Mouse (Mus musculus) spleen, adult 2 months (tissue): Measurements from ENCODE around the gene Tspan13. TPM values are rescaled to one million over a fixed set of nuclear protein-coding genes. Genes with fewer than 3 reads are reported as not detected.

Source experiments
- DNase-seq, 2 experiments: peaks; one replicate each; pipeline versions ENCODE4 v3.0.0 to v3.0.0-alpha.2; 2012 to 2021; ENCODE audit warnings: low spot score in 2 of 2, low read depth in 1 of 2
- H3K27ac ChIP-seq: fragments of 200-500 bp; 2 replicates; pipeline ENCODE4 v1.5.1; 2012; ENCODE audit warnings: low read length, inconsistent platforms; ENCODE audit not compliant: insufficient read depth
- H3K27me3 ChIP-seq: fragments of 200-500 bp; 2 replicates; pipeline ENCODE4 v1.6.1; 2012; ENCODE audit warnings: mild to moderate bottlenecking, moderate library complexity, low read length, inconsistent platforms; ENCODE audit not compliant: control insufficient read depth, insufficient read depth
- H3K36me3 ChIP-seq: fragments of 200-500 bp; 2 replicates; pipeline ENCODE4 v1.6.1; 2012; ENCODE audit warnings: mild to moderate bottlenecking, low read length, inconsistent platforms; ENCODE audit not compliant: control insufficient read depth, insufficient read depth
- H3K4me1 ChIP-seq: fragments of 200-500 bp; 2 replicates; pipeline ENCODE4 v1.6.1; 2011; ENCODE audit warnings: inconsistent platforms; ENCODE audit not compliant: control insufficient read depth, insufficient read depth, insufficient read length
- H3K4me3 ChIP-seq: fragments of 200-500 bp; 2 replicates; pipeline ENCODE4 v1.5.1; 2011; ENCODE audit warnings: mild to moderate bottlenecking, inconsistent platforms; ENCODE audit not compliant: insufficient read depth, insufficient read length; ENCODE audit errors: extremely low read depth
- CTCF ChIP-seq: fragments of 200-500 bp; IDR thresholded peaks from 2 replicates; pipeline ENCODE4 v1.5.1; 2011; ENCODE audit warnings: mild to moderate bottlenecking, inconsistent platforms; ENCODE audit not compliant: insufficient read depth, insufficient read length, insufficient replicate concordance; ENCODE audit errors: extremely low read depth
- POLR2A ChIP-seq: fragments of 200-500 bp; IDR thresholded peaks from 2 replicates; pipeline ENCODE4 v1.6.1; 2011; ENCODE audit warnings: low read depth, low read length, inconsistent platforms
- WGBS: fragments of 180-500 bp; shearing (Covaris S2); methylation state at CpG from one replicate; pipeline ENCODE4 v1.1.7; 2018; 5-methylcytosine and 5-hydroxymethylcytosine counted together
- polyA plus RNA-seq: library from polyadenylated mRNA; depleted of rRNA; stranded (reverse); fragments of >200 nt; gene quantifications from 2 replicates; pipeline ENCODE4 v1.2.3, GENCODE M21; 2012

The Tspan13 gene
- polyA plus RNA-seq, 1 experiment, result 298 TPM

GRCm38 (mm10) chr12:36035501-36035900 is 6.8 kb downstream of the Tspan13 start:
- Histone ChIP-seq H3K27me3 (no peaks in the 10 kb centered on the region), H3K36me3 (no peaks in the 10 kb centered on the region), H3K4me1 (peaks cover 14% of the 10 kb centered on the region), H3K4me3 (no peak overlapping the region), H3K27ac (no peak overlapping the region)
- no peak for DNase-seq
- TF ChIP-seq CTCF, result no peak
- TF ChIP-seq POLR2A, result no peak
- WGBS, result 59% methylated on average over 6 of the region's 6 CpGs

GRCm38 (mm10) chr12:36032419-36032818 is 9.9 kb downstream of the Tspan13 start:
- no peak for TF ChIP-seq POLR2A
- TF ChIP-seq CTCF, result no peak
- no peak for DNase-seq
- Histone ChIP-seq H3K4me3 (no peak overlapping the region), H3K27me3 (no peaks in the 10 kb centered on the region), H3K4me1 (peaks cover 20% of the 10 kb centered on the region; the same call in 1 of the 2 replicates), H3K27ac (peak overlapping the region; percentile 19; the same call in 1 of the 2 replicates), H3K36me3 (no peaks in the 10 kb centered on the region)
- 17% methylated on average over 4 of the region's 4 CpGs for WGBS

- Histone ChIP-seq H3K27me3 (no peaks in the 10 kb centered on the region), H3K36me3 (no peaks in the 10 kb centered on the region), H3K27ac (no peak overlapping the region), H3K4me3 (no peak overlapping the region), H3K4me1 (peaks cover 13% of the 10 kb centered on the region; the same call in 1 of the 2 replicates)
- TF ChIP-seq POLR2A (no peak), CTCF (no peak)
- DNase-seq, result no peak
- WGBS, result 88% methylated on average over 12 of the region's 12 CpGs
Measured at GRCm38 (mm10) chr12:36030660-36031363, 11.5 kb downstream of the Tspan13 start.

DNA sequence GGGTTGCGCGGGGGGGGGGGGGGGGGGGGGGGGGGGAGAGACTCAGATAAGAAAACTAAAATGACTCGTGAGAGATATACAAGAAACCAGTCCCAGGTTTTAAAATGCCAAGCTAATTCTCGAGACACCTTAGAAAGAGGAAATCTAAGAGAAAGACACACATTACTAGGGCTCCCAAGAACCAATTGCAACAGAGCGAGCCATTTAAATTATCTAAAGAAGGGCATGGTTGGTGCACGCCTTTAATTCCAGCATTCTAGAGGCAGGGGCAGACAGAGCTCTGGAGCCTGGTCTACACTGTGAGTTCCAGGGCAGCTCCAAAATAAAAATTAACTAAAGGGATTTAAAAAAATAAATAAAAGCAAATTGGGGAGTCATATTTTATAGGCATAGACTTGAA is 12.6 kb downstream of the Tspan13 start:
- Histone ChIP-seq H3K4me3 (no peak overlapping the region), H3K4me1 (peaks cover 13% of the 10 kb centered on the region; the same call in 1 of the 2 replicates), H3K27me3 (no peaks in the 10 kb centered on the region), H3K27ac (peak overlapping the region; percentile 2; the same call in 1 of the 2 replicates), H3K36me3 (no peaks in the 10 kb centered on the region)
- WGBS, result 35% methylated on average over 4 of the region's 6 CpGs
- no peak for DNase-seq
- TF ChIP-seq CTCF, result no peak
- TF ChIP-seq POLR2A, result no peak

GRCm38 (mm10) chr12:36028968-36029645 is 13.2 kb downstream of the Tspan13 start:
- H3K27me3 ChIP-seq, result no peaks in the 10 kb centered on the region
- no peak overlapping the region for H3K4me3 ChIP-seq
- TF ChIP-seq POLR2A, result no peak
- no peak for TF ChIP-seq CTCF
- WGBS, result 20% methylated on average over 5 of the region's 5 CpGs
- H3K4me1 ChIP-seq, result peaks cover 15% of the 10 kb centered on the region; the same call in 1 of the 2 replicates
- peak overlapping the region; percentile 38 for H3K27ac ChIP-seq
- DNase-seq, result peak in 1 of 2 experiments; percentile 31
- H3K36me3 ChIP-seq, result no peaks in the 10 kb centered on the region

DNA sequence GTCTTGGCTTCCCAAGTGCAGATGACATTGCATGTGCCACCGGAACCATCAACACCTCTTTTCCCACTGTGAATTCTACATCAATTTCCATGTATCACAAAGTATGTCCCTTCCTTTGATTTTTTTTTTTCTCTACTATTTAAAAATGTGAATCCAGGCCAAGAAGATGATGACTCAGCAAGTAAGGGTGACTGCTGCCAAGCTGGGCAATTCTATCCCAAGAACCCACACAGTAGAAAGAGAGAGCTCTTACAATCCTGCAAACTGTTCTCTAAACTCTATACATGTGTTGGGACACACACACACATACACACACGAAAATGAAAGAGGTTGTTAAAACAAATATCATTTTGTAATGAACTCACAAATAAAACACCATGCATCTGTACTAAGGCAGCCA is 15.1 kb downstream of the Tspan13 start:
- DNase-seq, result no peak
- Histone ChIP-seq H3K27me3 (no peaks in the 10 kb centered on the region), H3K4me3 (no peak overlapping the region), H3K36me3 (no peaks in the 10 kb centered on the region), H3K27ac (no peak overlapping the region), H3K4me1 (peaks cover 14% of the 10 kb centered on the region; the same call in 1 of the 2 replicates)
- WGBS, result 89% methylated on average over 2 of the region's 2 CpGs
- TF ChIP-seq CTCF, result no peak
- TF ChIP-seq POLR2A, result no peak
